Mouse (Mus musculus) yolk sac, embryonic 10.5 days (tissue): ENCODE measurements at regions not wholly inside any gene's neighbourhood (a gene's known extent, or its start where the extent isn't known, plus 50 kb on each side); places are given as distances from the start of the nearest gene placed in this dataset.

Experiments used
- DNase-seq: peaks from one replicate; pipeline ENCODE4 v3.0.0-alpha.2; 2017; ENCODE audit warnings: low spot score

GRCm38 (mm10) chr2:61453490-61454281 is 124.7 kb upstream of the Tank start:
- DNase-seq = peak; percentile 23

- DNase-seq = no peak
Measured at GRCm38 (mm10) chr2:61452581-61452980, 125.8 kb upstream of the Tank start.

GRCm38 (mm10) chr2:61450731-61451130 is 127.7 kb upstream of the Tank start:
- no peak for DNase-seq

GRCm38 (mm10) chr2:61436591-61436990 is 141.8 kb upstream of the Tank start:
- no peak for DNase-seq

GRCm38 (mm10) chr2:61407881-61408280 is 170.5 kb upstream of the Tank start:
- DNase-seq = no peak

GRCm38 (mm10) chr2:61406104-61406751 is 172.2 kb upstream of the Tank start:
- DNase-seq = no peak

GRCm38 (mm10) chr2:61405261-61405660 is 173.1 kb upstream of the Tank start:
- no peak for DNase-seq

GRCm38 (mm10) chr2:61402588-61403487 is 175.5 kb upstream of the Tank start:
- no peak for DNase-seq

GRCm38 (mm10) chr2:61401636-61402587 is 176.5 kb upstream of the Tank start:
- peak; percentile 78 for DNase-seq

GRCm38 (mm10) chr2:61398633-61399032 is 179.8 kb upstream of the Tank start:
- DNase-seq = no peak

GRCm38 (mm10) chr2:61389622-61390021 is 188.8 kb upstream of the Tank start:
- DNase-seq = no peak

- no peak for DNase-seq
Measured at GRCm38 (mm10) chr2:61389207-61389606, 189.2 kb upstream of the Tank start.

- DNase-seq = no peak
Measured at GRCm38 (mm10) chr2:61387561-61387960, 190.8 kb upstream of the Tank start.

- no peak for DNase-seq
Measured at GRCm38 (mm10) chr2:61386966-61387365, 191.4 kb upstream of the Tank start.

GRCm38 (mm10) chr2:61384467-61384866 is 193.9 kb upstream of the Tank start:
- DNase-seq = no peak

GRCm38 (mm10) chr2:61383744-61384295 is 194.6 kb upstream of the Tank start:
- DNase-seq = no peak

- no peak for DNase-seq
Measured at GRCm38 (mm10) chr2:61379076-61379475, 199.3 kb upstream of the Tank start.

GRCm38 (mm10) chr2:61378297-61378696 is 200.1 kb upstream of the Tank start:
- no peak for DNase-seq

- no peak for DNase-seq
Measured at GRCm38 (mm10) chr2:61377756-61378155, 200.6 kb upstream of the Tank start.

- no peak for DNase-seq
Measured at GRCm38 (mm10) chr2:61362606-61363005, 215.8 kb upstream of the Tank start.

- no peak for DNase-seq
Measured at GRCm38 (mm10) chr2:61361394-61361793, 217.0 kb upstream of the Tank start.
